Mouse (Mus musculus): ENCODE measurements around the gene Asphd2. TPM values are rescaled to one million over a fixed set of nuclear protein-coding genes. Genes with fewer than 3 reads are reported as not detected.
A peak's percentile ranks its signal among the peaks of the same experiment; 100 is the strongest.

Gene Asphd2
- polyA plus RNA-seq, 1 experiment from 2014 or later: 3.8 TPM

GRCm38 (mm10) chr5:112344092-112344960 is 50.3 kb downstream of the Asphd2 start:
- Histone ChIP-seq H3K27ac (no peak overlapping the region), H3K4me3 (peak overlapping the region; percentile 99; the same call in 1 of the 2 replicates), H3K9ac (no peak overlapping the region), H3K4me1 (peaks cover 20% of the 10 kb centered on the region), H3K27me3 (no peaks in the 10 kb centered on the region), H3K4me2 (peak overlapping the region; percentile 83; the same call in 1 of the 2 replicates), H3K9me3 (no peaks in the 10 kb centered on the region), H3K36me3 (peaks cover 5% of the 10 kb centered on the region; the same call in 1 of the 2 replicates)
- no peak for ATAC-seq (ENCODE audit: borderline replicate concordance, extremely low read depth, low FRiP score, low TSS enrichment)
- WGBS: 69% methylated on average over 6 of the region's 6 CpGs

GRCm38 (mm10) chr5:112343205-112343595 is 51.5 kb downstream of the Asphd2 start:
- Histone ChIP-seq H3K9me3 (no peaks in the 10 kb centered on the region), H3K27ac (peak overlapping the region; percentile 41; the same call in 1 of the 2 replicates), H3K4me2 (peak overlapping the region; percentile 83), H3K27me3 (no peaks in the 10 kb centered on the region), H3K9ac (peak overlapping the region; percentile 81), H3K36me3 (peaks cover 12% of the 10 kb centered on the region), H3K4me1 (peaks cover 20% of the 10 kb centered on the region), H3K4me3 (peak overlapping the region; percentile 99)
- ATAC-seq (ENCODE audit: borderline replicate concordance, extremely low read depth, low FRiP score, low TSS enrichment): peak; percentile 69; the same call in 1 of the 2 replicates
- WGBS: under 1% methylated on average over 24 of the region's 24 CpGs

GRCm38 (mm10) chr5:112342463-112343204 is 52.0 kb downstream of the Asphd2 start, which contains the start of the genes Srrd and Hps4:
TSS of gene Srrd (minus strand) at chr5:112343040.
TSS of gene Hps4 (plus strand) at chr5:112343083.
- ATAC-seq (ENCODE audit: borderline replicate concordance, extremely low read depth, low FRiP score, low TSS enrichment): peak; percentile 85
- H3K36me3 ChIP-seq: peaks cover 18% of the 10 kb centered on the region

GRCm38 (mm10) chr5:112339215-112339614 is 55.5 kb downstream of the Asphd2 start:
- H3K9ac ChIP-seq: no peak overlapping the region
- no peak overlapping the region for H3K27ac ChIP-seq
- no peak overlapping the region for H3K4me2 ChIP-seq
- H3K36me3 ChIP-seq: peaks cover 52% of the 10 kb centered on the region
- 67% methylated on average over 7 of the region's 7 CpGs for WGBS
- ATAC-seq (ENCODE audit: borderline replicate concordance, extremely low read depth, low FRiP score, low TSS enrichment): no peak
- no peaks in the 10 kb centered on the region for H3K9me3 ChIP-seq
- no peak overlapping the region for H3K4me3 ChIP-seq
- H3K27me3 ChIP-seq: no peaks in the 10 kb centered on the region
- peaks cover 16% of the 10 kb centered on the region for H3K4me1 ChIP-seq

More at GRCm38 (mm10) chr5:112342463-112343204, 52.0 kb downstream of the Asphd2 start, which contains the start of the genes Srrd and Hps4:
- Histone ChIP-seq H3K9me3 (no peaks in the 10 kb centered on the region), H3K4me2 (peak within 1 kb of the TSS; percentile 83), H3K4me1 (peaks cover 20% of the 10 kb centered on the region), H3K27me3 (no peaks in the 10 kb centered on the region), H3K27ac (peak within 1 kb of the TSS; percentile 49), H3K9ac (peak within 1 kb of the TSS; percentile 81), H3K4me3 (peak within 1 kb of the TSS; percentile 99)
- 1% methylated on average over 59 of the region's 64 CpGs for WGBS

GRCm38 (mm10) chr5:112337004-112337403 is 57.7 kb downstream of the Asphd2 start:
- peaks cover 7% of the 10 kb centered on the region for H3K4me1 ChIP-seq
- peaks cover 74% of the 10 kb centered on the region for H3K36me3 ChIP-seq
- ATAC-seq (ENCODE audit: borderline replicate concordance, extremely low read depth, low FRiP score, low TSS enrichment): no peak
- WGBS: 93% methylated on average over 22 of the region's 22 CpGs
- no peak overlapping the region for H3K4me3 ChIP-seq
- H3K27me3 ChIP-seq: no peaks in the 10 kb centered on the region
- no peaks in the 10 kb centered on the region for H3K9me3 ChIP-seq
- H3K9ac ChIP-seq: no peak overlapping the region
- no peak overlapping the region for H3K27ac ChIP-seq
- no peak overlapping the region for H3K4me2 ChIP-seq

GRCm38 (mm10) chr5:112335473-112335872 is 59.2 kb downstream of the Asphd2 start:
- H3K27ac ChIP-seq: no peak overlapping the region
- no peaks in the 10 kb centered on the region for H3K4me1 ChIP-seq
- no peak overlapping the region for H3K4me3 ChIP-seq
- 11% methylated on average over 2 of the region's 2 CpGs for WGBS
- no peaks in the 10 kb centered on the region for H3K27me3 ChIP-seq
- no peak for ATAC-seq (ENCODE audit: borderline replicate concordance, extremely low read depth, low FRiP score, low TSS enrichment)
- no peaks in the 10 kb centered on the region for H3K9me3 ChIP-seq
- H3K4me2 ChIP-seq: no peak overlapping the region
- H3K36me3 ChIP-seq: peaks cover 89% of the 10 kb centered on the region
- no peak overlapping the region for H3K9ac ChIP-seq

Other genes starting within 250 kb of the Asphd2 start
- gene Cryba4, start 142.3 kb downstream of the Asphd2 start, polyA plus RNA-seq (2015; fragmentation: Nextera tagmentation; extraction: Ambion mirVana): 1.3 and 1.6 TPM in 2 replicates
- gene Crybb1, start 139.1 kb downstream of the Asphd2 start, polyA plus RNA-seq (2015; fragmentation: Nextera tagmentation; extraction: Ambion mirVana): 3.2 and 4.5 TPM in 2 replicates
- 55.8 and 61.0 TPM in 2 replicates for gene Tpst2, start 118.2 kb downstream of the Asphd2 start, polyA plus RNA-seq (2015; fragmentation: Nextera tagmentation; extraction: Ambion mirVana)
- gene Tfip11, start 68.5 kb downstream of the Asphd2 start, polyA plus RNA-seq (2015; fragmentation: Nextera tagmentation; extraction: Ambion mirVana): 30.1 and 30.4 TPM in 2 replicates
- gene Srrd, start 51.8 kb downstream of the Asphd2 start, polyA plus RNA-seq (2015; fragmentation: Nextera tagmentation; extraction: Ambion mirVana): 45.7 and 47.2 TPM in 2 replicates
- 26.3 and 31.1 TPM in 2 replicates for gene Hps4, start 51.8 kb downstream of the Asphd2 start, polyA plus RNA-seq (2015; fragmentation: Nextera tagmentation; extraction: Ambion mirVana)
- gene Gm6583, start 38.8 kb downstream of the Asphd2 start, polyA plus RNA-seq (2015; fragmentation: Nextera tagmentation; extraction: Ambion mirVana): 0.10 and 0.23 TPM in 2 replicates
- not detected in 2 replicates for gene Gm6588, start 54.6 kb upstream of the Asphd2 start, polyA plus RNA-seq (2015; fragmentation: Nextera tagmentation; extraction: Ambion mirVana)
- 0.21 and 0.37 TPM in 2 replicates for gene Sez6l, start 182.3 kb upstream of the Asphd2 start, polyA plus RNA-seq (2015; fragmentation: Nextera tagmentation; extraction: Ambion mirVana)